Mouse (Mus musculus) liver, postnatal 0 days (tissue): Measurements from ENCODE around the gene Emc7. TPM values are rescaled to one million over a fixed set of nuclear protein-coding genes. Genes with fewer than 3 reads are reported as not detected.

Source experiments
- ATAC-seq: fragments of 200-750 bp; cut with Nextera tagmentation; 2 replicates; pipeline ENCODE4 v1.8.0; 2017; ENCODE audit warnings: mild to moderate bottlenecking, moderate library complexity
- DNase-seq: peaks from one replicate; pipeline ENCODE4 v3.0.0-alpha.2; 2016
- H3K27ac ChIP-seq: fragments of 300-500 bp; sonication (generic); 2 replicates; pipeline ENCODE4 v1.5.1; 2014; ENCODE audit warnings: antibody characterized with exemption, moderate library complexity, mild to moderate bottlenecking, low read depth
- H3K27me3 ChIP-seq: fragments of 300-500 bp; sonication (generic); 2 replicates; pipeline ENCODE4 v1.6.1; 2014; ENCODE audit warnings: low read length, control low read depth, mixed read lengths; ENCODE audit not compliant: insufficient read depth
- H3K36me3 ChIP-seq: fragments of 300-500 bp; sonication (generic); replicated peaks from 2 replicates; pipeline ENCODE4 v1.6.1; 2014; ENCODE audit warnings: mild to moderate bottlenecking, control low read depth, low read length, moderate library complexity, mixed read lengths; ENCODE audit not compliant: insufficient read depth
- H3K4me1 ChIP-seq: fragments of 300-500 bp; sonication (generic); 2 replicates; pipeline ENCODE4 v1.6.1; 2014; ENCODE audit warnings: antibody characterized with exemption, mild to moderate bottlenecking, control low read depth; ENCODE audit not compliant: insufficient read depth
- H3K4me2 ChIP-seq: fragments of 300-500 bp; sonication (generic); 2 replicates; pipeline ENCODE4 v1.6.1; 2014; ENCODE audit warnings: low read depth, mild to moderate bottlenecking, low read length, moderate library complexity, mixed read lengths
- H3K4me3 ChIP-seq: fragments of 300-500 bp; sonication (generic); 2 replicates; pipeline ENCODE4 v1.5.1; 2014; ENCODE audit warnings: low read depth, low read length
- H3K9ac ChIP-seq: fragments of 300-500 bp; sonication (generic); replicated peaks from 2 replicates; pipeline ENCODE4 v1.6.1; 2014; ENCODE audit warnings: mild to moderate bottlenecking, moderate library complexity
- H3K9me3 ChIP-seq: fragments of 300-500 bp; sonication (generic); 2 replicates; pipeline ENCODE4 v1.6.1; 2016; ENCODE audit warnings: mild to moderate bottlenecking, control low read depth, low read length, mixed read lengths
- CTCF ChIP-seq: sonication (generic); IDR thresholded peaks from 2 replicates; pipeline ENCODE4 v1.5.1; 2016; ENCODE audit warnings: antibody characterized with exemption, low read depth
- EP300 ChIP-seq: IDR thresholded peaks from 2 replicates; pipeline ENCODE4 v1.6.1; 2016; ENCODE audit warnings: antibody characterized with exemption, low read depth, mild to moderate bottlenecking
- WGBS: fragments of 180-500 bp; shearing (Covaris S2); extraction: QIAGEN DNeasy Blood & Tissue Kit; methylation state at CpG from one replicate; pipeline ENCODE4 v1.1.7; 2014; ENCODE audit not compliant: insufficient replicate concordance; 5-methylcytosine and 5-hydroxymethylcytosine counted together
- polyA plus RNA-seq: library from polyadenylated mRNA; unstranded; fragments of >200 nt; fragmentation: Nextera tagmentation; extraction: Ambion mirVana; gene quantifications from 2 replicates; pipeline ENCODE4 v1.2.1, GENCODE M21; 2015

Gene Emc7
- polyA plus RNA-seq, 1 experiment from 2014 or later = 19.1 TPM

DNA sequence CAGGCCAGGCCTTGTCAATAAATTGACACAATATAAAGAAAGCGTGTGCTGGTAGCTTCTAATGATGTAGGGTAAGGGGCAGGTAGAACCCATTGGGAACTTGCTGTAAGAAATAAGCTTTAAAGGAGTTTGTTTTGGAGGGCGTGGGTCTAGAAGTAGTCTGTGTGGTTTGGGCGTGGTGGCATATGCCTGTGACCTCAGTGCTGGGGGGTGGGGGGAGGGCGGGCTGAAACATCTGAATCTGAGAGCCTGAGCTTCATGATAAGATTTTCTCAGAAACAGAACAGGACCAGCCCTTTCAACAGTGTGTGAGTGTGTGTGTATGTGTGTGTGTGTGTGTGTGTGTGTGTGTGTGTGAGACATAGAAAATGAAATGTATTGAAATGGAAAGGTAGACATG is 55.3 kb downstream of the Emc7 start:
- DNase-seq (peak; percentile 62), ATAC-seq (peak; percentile 98)
- no peaks in the 10 kb centered on the region for H3K27me3 ChIP-seq
- TF ChIP-seq EP300 = peak; percentile 80
- no peak for TF ChIP-seq CTCF
- H3K4me2 ChIP-seq = no peak overlapping the region
- H3K9ac ChIP-seq = no peak overlapping the region
- no peak overlapping the region for H3K27ac ChIP-seq
- H3K4me3 ChIP-seq = no peak overlapping the region
- no peaks in the 10 kb centered on the region for H3K36me3 ChIP-seq
- H3K4me1 ChIP-seq = no peaks in the 10 kb centered on the region
- H3K9me3 ChIP-seq = no peaks in the 10 kb centered on the region
- 64% methylated on average over 4 of the region's 4 CpGs for WGBS

DNA sequence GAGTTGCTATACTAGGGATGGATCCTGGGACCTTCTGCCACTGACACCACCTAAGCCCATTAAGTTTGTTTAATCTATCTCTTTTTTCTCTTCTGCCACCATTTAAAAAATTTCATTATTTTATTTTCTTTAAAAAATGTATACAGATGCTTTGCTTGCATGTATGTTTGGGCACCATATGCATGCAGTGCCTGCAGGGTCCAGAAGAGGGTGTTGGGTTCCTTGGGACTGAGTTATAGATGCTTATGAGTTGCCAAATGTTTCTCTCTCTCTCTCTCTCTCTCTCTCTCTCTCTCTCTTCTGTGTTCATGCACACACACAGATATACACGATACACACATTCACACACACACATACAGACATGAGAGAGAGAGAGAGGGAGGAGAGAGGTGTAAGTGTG is 58.2 kb downstream of the Emc7 start:
- Histone ChIP-seq H3K27me3 (no peaks in the 10 kb centered on the region), H3K9ac (no peak overlapping the region), H3K4me3 (no peak overlapping the region), H3K4me1 (no peaks in the 10 kb centered on the region), H3K27ac (no peak overlapping the region), H3K4me2 (no peak overlapping the region), H3K9me3 (no peaks in the 10 kb centered on the region), H3K36me3 (no peaks in the 10 kb centered on the region)
- 100% methylated on average over 1 of the region's 1 CpGs for WGBS
- ATAC-seq (no peak), DNase-seq (no peak)
- TF ChIP-seq EP300 (no peak), CTCF (peak; percentile 21)

DNA sequence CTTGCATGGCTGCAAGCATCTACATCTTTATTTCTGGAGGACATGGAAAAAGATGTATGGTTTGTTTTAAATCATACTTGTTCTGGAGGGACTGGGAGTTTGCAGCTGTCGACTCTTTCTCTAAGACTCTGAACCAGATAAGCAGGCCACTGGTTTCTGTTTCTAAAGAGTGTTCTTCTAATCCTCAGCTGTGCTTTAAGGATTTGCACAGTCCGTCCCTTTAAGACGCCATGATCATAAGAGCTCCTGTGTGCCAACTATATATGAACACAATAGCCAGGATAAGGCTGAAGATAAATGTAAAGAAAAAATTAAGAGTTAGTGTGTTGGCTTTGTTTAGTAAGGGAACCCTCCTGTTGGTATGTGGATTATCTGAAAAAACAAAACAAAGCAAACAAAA is 61.9 kb downstream of the Emc7 start:
- ATAC-seq (no peak), DNase-seq (no peak)
- Histone ChIP-seq H3K4me1 (no peaks in the 10 kb centered on the region), H3K9ac (no peak overlapping the region), H3K27me3 (no peaks in the 10 kb centered on the region), H3K36me3 (no peaks in the 10 kb centered on the region), H3K4me2 (no peak overlapping the region), H3K4me3 (no peak overlapping the region), H3K9me3 (no peaks in the 10 kb centered on the region), H3K27ac (no peak overlapping the region)
- no peak for TF ChIP-seq CTCF
- TF ChIP-seq EP300 = no peak
- WGBS = 77% methylated on average over 3 of the region's 3 CpGs

DNA sequence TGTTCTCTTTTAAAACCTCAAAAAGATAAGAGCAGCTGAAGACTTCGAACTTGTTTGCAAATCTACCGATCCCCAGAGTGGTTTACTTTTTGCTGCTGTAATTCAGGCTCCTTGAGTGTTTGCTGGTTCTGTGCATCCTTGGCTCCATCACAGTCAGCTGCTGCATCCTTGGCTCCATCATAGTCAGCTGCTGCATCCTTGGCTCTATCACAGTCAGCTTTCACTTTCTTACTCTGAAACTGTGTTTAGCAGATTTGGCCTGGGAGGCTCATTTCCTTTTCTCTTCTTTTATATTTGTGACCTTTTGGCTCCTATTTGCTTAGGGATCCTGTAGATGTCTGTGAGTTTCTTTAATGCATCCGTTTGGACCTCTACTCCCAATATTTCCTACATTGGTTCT is 62.4 kb downstream of the Emc7 start:
- no peak overlapping the region for H3K4me2 ChIP-seq
- H3K36me3 ChIP-seq = no peaks in the 10 kb centered on the region
- H3K9ac ChIP-seq = no peak overlapping the region
- WGBS = 51% methylated on average over 3 of the region's 3 CpGs
- H3K27ac ChIP-seq = no peak overlapping the region
- no peaks in the 10 kb centered on the region for H3K27me3 ChIP-seq
- DNase-seq = no peak
- TF ChIP-seq CTCF (no peak), EP300 (no peak)
- H3K4me1 ChIP-seq = no peaks in the 10 kb centered on the region
- no peaks in the 10 kb centered on the region for H3K9me3 ChIP-seq
- no peak overlapping the region for H3K4me3 ChIP-seq
- ATAC-seq = no peak

DNA sequence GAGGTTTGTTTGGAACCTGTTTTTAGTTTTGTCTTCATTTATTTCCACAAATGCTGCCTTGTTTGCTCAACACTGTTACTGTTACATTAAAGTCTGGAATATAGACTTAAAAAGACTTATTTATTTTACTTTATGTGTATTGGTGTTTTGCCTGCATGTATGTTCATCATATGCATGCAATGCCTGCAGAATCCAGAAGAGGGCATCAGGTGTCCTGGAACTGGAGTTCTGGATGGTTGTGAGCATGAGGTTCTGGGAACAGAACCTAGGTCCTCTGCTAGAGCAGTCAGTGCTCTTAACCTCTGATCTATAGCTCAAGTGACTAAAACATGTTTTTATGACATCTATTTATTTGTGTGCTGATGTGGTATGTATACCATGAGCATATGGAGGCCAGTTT is 63.7 kb downstream of the Emc7 start:
- Histone ChIP-seq H3K9ac (no peak overlapping the region), H3K27me3 (no peaks in the 10 kb centered on the region)
- ATAC-seq = no peak

DNA sequence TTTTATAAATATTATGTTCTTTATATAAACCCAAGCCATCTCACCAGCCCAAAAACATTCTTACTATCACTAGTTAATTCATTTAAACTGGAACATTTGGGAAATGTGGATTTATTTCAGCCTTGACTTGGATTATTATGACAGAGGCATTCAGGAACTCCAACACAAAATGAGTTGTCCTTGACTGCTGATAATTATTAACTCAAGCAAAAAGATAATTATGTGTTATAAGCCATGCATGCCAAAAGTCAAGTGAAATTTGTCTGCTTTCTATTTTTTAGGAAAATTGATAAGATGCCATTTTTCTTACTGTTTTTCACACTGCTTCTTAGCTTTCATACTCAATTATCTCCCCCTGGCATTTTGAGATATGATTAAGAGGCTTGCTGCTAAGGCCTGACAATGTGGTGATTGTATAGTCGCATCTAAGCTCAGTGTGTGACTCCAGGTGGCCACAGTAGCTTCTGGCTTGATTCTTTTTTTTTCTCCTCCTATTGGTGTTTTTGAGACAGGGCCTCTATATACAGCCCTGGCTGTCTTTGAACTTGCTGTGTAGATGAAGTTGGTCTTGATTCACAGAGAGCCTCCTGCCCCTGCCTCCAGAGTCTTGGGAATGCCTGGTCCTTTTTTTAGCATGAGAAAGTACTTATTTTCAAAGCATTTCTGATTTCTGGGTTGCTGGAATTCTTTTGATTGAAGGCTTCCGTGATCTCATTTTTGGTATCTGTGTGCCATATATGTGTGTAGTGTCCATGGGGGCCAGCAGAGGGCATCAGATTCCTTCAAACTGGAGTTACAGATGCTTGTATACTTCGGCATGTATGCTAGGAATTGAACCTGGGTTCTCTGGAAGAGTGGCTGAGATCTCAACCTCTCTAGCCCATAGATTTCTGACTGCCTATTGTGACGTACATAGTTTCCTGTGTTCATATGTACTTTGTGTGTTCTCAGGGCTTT is 66.0 kb downstream of the Emc7 start:
- Histone ChIP-seq H3K4me2 (no peak overlapping the region), H3K36me3 (no peaks in the 10 kb centered on the region), H3K9ac (no peak overlapping the region), H3K9me3 (no peaks in the 10 kb centered on the region), H3K27me3 (no peaks in the 10 kb centered on the region), H3K4me1 (no peaks in the 10 kb centered on the region), H3K4me3 (no peak overlapping the region), H3K27ac (no peak overlapping the region)
- TF ChIP-seq EP300 (no peak), CTCF (peak; percentile 42)
- WGBS = 84% methylated on average over 4 of the region's 4 CpGs
- no peak for DNase-seq
- ATAC-seq = no peak

More for the DNA sequence above, 63.7 kb downstream of the Emc7 start:
- TF ChIP-seq CTCF (peak; percentile 20; the same call in 1 of the 2 replicates), EP300 (no peak)
- H3K4me3 ChIP-seq = no peak overlapping the region
- no peak overlapping the region for H3K27ac ChIP-seq
- H3K4me2 ChIP-seq = no peak overlapping the region
- DNase-seq = no peak
- no peaks in the 10 kb centered on the region for H3K36me3 ChIP-seq
- no peaks in the 10 kb centered on the region for H3K9me3 ChIP-seq
- H3K4me1 ChIP-seq = no peaks in the 10 kb centered on the region

Other genes starting within 250 kb of the Emc7 start
- 1.6 and 1.7 TPM in 2 replicates for gene Lpcat4, start 215.5 kb upstream of the Emc7 start, polyA plus RNA-seq
- 0.02 TPM in 1 of 2 replicates, not detected in the other for gene Nutm1, start 195.7 kb upstream of the Emc7 start, polyA plus RNA-seq
- gene Nop10, start 193.1 kb upstream of the Emc7 start, polyA plus RNA-seq = 129 TPM in 2 replicates
- 3.7 and 4.1 TPM in 2 replicates for gene Slc12a6, start 189.2 kb upstream of the Emc7 start, polyA plus RNA-seq
- not detected in 2 replicates for gene Gm21985, start 188.7 kb upstream of the Emc7 start, polyA plus RNA-seq
- gene Emc4, start 87.0 kb upstream of the Emc7 start, polyA plus RNA-seq = 62.9 and 63.6 TPM in 2 replicates
- 9.9 and 10.7 TPM in 2 replicates for gene Katnbl1, start 75.8 kb upstream of the Emc7 start, polyA plus RNA-seq
- gene Chrm5, start 25.8 kb downstream of the Emc7 start, polyA plus RNA-seq = not detected in 2 replicates
- 3.2 and 3.6 TPM in 2 replicates for gene Aven, start 38.0 kb downstream of the Emc7 start, polyA plus RNA-seq